8 mouse cellular contexts compared by ENCODE assay signal in the genomic region with DNA sequence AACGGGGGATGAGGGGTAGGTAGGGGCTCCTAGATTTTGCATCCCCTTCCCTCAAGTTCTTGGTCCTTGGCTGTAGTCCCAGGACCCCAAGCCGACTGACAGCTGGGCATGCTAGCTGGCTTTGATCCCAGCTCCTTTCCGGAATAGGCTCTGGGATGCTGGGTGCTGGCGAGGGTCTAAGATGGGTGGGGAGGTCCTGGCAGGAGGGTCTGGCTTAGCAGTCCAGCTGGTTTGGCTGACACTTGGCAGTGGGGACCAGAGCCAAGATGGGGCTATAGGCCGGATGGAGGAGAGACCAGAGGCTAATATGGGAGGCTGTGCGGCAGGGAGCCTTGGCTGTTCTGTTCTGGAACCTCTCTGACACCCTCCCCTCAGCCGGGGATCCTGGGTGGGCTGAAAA. TPM values are rescaled to one million over a fixed set of nuclear protein-coding genes. Genes with fewer than 3 reads are reported as not detected.
DNase-seq lines count a peak whose midpoint lies in the region; ATAC-seq and TF ChIP-seq lines count a peak whose summit lies in the region.
"Had no signal": no experiment of that assay in that cellular context is flagged by ENCODE, and none has a peak within 500 bp of the region (broad histone marks: within the 10 kb centered on the region; RNA-seq: fewer than 3 reads in every experiment).

No protein-coding gene starts in this region.

- TF ChIP-seq CTCF in liver, postnatal 0 days (IDR thresholded peaks at IDR 0.05; ENCODE audit: low read depth): no peak

- 60% methylated on average over 7 of the region's 7 CpGs for WGBS in liver, embryonic 15.5 days (ENCODE audit: insufficient replicate concordance)
- WGBS in liver, postnatal 0 days (ENCODE audit: insufficient replicate concordance): 76% methylated on average over 7 of the region's 7 CpGs
- 67% methylated on average over 7 of the region's 7 CpGs for WGBS in forebrain, embryonic 10.5 days
- WGBS in intestine, embryonic 14.5 days: 57% methylated on average over 7 of the region's 7 CpGs
- 61% methylated on average over 7 of the region's 7 CpGs for WGBS in neural tube, embryonic 13.5 days

- no peak for DNase-seq in liver, postnatal 0 days
- DNase-seq in forebrain, embryonic 10.5 days (ENCODE audit: extremely low spot score, low spot score): no peak
- no peak for DNase-seq in intestine, embryonic 14.5 days (ENCODE audit: low spot score)
- no peak for DNase-seq in frontal cortex, postnatal 25 days (ENCODE audit: low spot score in 2 of 2)

- no peak overlapping the region; the same call in 1 of the 2 replicates for H3K27ac ChIP-seq in liver, embryonic 15.5 days (replicated peaks)
- H3K27ac ChIP-seq in liver, postnatal 0 days (ENCODE audit: low read depth): no peak overlapping the region
- H3K27ac ChIP-seq in forebrain, embryonic 10.5 days: peak overlapping the region; percentile 52
- H3K27ac ChIP-seq in intestine, embryonic 14.5 days (ENCODE audit: low read depth): no peak overlapping the region
- peak overlapping the region; percentile 46; the same call in 1 of the 2 replicates for H3K27ac ChIP-seq in neural tube, embryonic 13.5 days (replicated peaks)

- no peak for TF ChIP-seq EP300 in liver, postnatal 0 days (IDR thresholded peaks at IDR 0.05; ENCODE audit: low read depth)

- peaks cover 81% of the 10 kb centered on the region for H3K4me1 ChIP-seq in liver, embryonic 15.5 days (replicated peaks)
- peaks cover 41% of the 10 kb centered on the region for H3K4me1 ChIP-seq in liver, postnatal 0 days (ENCODE audit: insufficient read depth)
- peaks cover 55% of the 10 kb centered on the region for H3K4me1 ChIP-seq in forebrain, embryonic 10.5 days
- H3K4me1 ChIP-seq in intestine, embryonic 14.5 days (replicated peaks; ENCODE audit: control insufficient read depth, insufficient read depth, low read length): peaks cover 37% of the 10 kb centered on the region
- H3K4me1 ChIP-seq in neural tube, embryonic 13.5 days (replicated peaks): peaks cover 54% of the 10 kb centered on the region

- H3K9ac ChIP-seq in liver, embryonic 15.5 days: no peak overlapping the region
- H3K9ac ChIP-seq in liver, postnatal 0 days (replicated peaks): no peak overlapping the region
- H3K9ac ChIP-seq in intestine, embryonic 14.5 days (ENCODE audit: low read length): no peak overlapping the region
- 0 out of 2 replicates have a peak overlapping the region, but pooled peaks have one; percentile 47 for H3K9ac ChIP-seq in neural tube, embryonic 13.5 days

- ATAC-seq in liver, embryonic 15.5 days (ENCODE audit: insufficient read depth): no peak
- ATAC-seq in liver, postnatal 0 days: no peak
- ATAC-seq in intestine, embryonic 14.5 days (replicated peaks; ENCODE audit: low FRiP score, low TSS enrichment, low read depth): no peak
- ATAC-seq in neural tube, embryonic 13.5 days (ENCODE audit: low read depth): no peak; the same call in 1 of the 2 replicates
- ATAC-seq in CD4-positive, CD25-positive, alpha-beta regulatory T cell, adult 4 months: no peak

- H3K27me3 ChIP-seq in liver, embryonic 15.5 days: peaks cover 21% of the 10 kb centered on the region; the same call in 1 of the 2 replicates
- H3K27me3 ChIP-seq in liver, postnatal 0 days (ENCODE audit: insufficient read depth, low read length): peaks cover 6% of the 10 kb centered on the region; the same call in 1 of the 2 replicates
- peaks cover 19% of the 10 kb centered on the region for H3K27me3 ChIP-seq in forebrain, embryonic 10.5 days (ENCODE audit: poor library complexity, severe bottlenecking)
- H3K27me3 ChIP-seq in intestine, embryonic 14.5 days (replicated peaks; ENCODE audit: control insufficient read depth, insufficient read depth, low read length): no peaks in the 10 kb centered on the region
- no peaks in the 10 kb centered on the region for H3K27me3 ChIP-seq in neural tube, embryonic 13.5 days

- no peaks in the 10 kb centered on the region for H3K36me3 ChIP-seq in liver, embryonic 15.5 days (replicated peaks)
- no peaks in the 10 kb centered on the region for H3K36me3 ChIP-seq in liver, postnatal 0 days (replicated peaks; ENCODE audit: insufficient read depth, low read length)
- no peaks in the 10 kb centered on the region for H3K36me3 ChIP-seq in forebrain, embryonic 10.5 days (replicated peaks)
- no peaks in the 10 kb centered on the region for H3K36me3 ChIP-seq in intestine, embryonic 14.5 days (ENCODE audit: control insufficient read depth, insufficient read depth, low read length)
- no peaks in the 10 kb centered on the region for H3K36me3 ChIP-seq in neural tube, embryonic 13.5 days

- no peak overlapping the region for H3K4me3 ChIP-seq in liver, embryonic 15.5 days (replicated peaks)
- H3K4me3 ChIP-seq in liver, postnatal 0 days (ENCODE audit: low read depth, low read length): no peak overlapping the region
- H3K4me3 ChIP-seq in forebrain, embryonic 10.5 days: peak overlapping the region; percentile 73; the same call in 1 of the 2 replicates
- no peak overlapping the region for H3K4me3 ChIP-seq in intestine, embryonic 14.5 days (ENCODE audit: low read depth, low read length)
- no peak overlapping the region for H3K4me3 ChIP-seq in neural tube, embryonic 13.5 days

- H3K9me3 ChIP-seq in liver, embryonic 15.5 days (replicated peaks): no peaks in the 10 kb centered on the region
- no peaks in the 10 kb centered on the region for H3K9me3 ChIP-seq in liver, postnatal 0 days (ENCODE audit: low read length)
- H3K9me3 ChIP-seq in forebrain, embryonic 10.5 days: no peaks in the 10 kb centered on the region
- H3K9me3 ChIP-seq in intestine, embryonic 14.5 days (ENCODE audit: control insufficient read depth, low read length): no peaks in the 10 kb centered on the region
- no peaks in the 10 kb centered on the region for H3K9me3 ChIP-seq in neural tube, embryonic 13.5 days

- peak overlapping the region; percentile 98 for H3K4me2 ChIP-seq in liver, embryonic 15.5 days
- H3K4me2 ChIP-seq in liver, postnatal 0 days (ENCODE audit: low read depth, low read length): no peak overlapping the region
- H3K4me2 ChIP-seq in intestine, embryonic 14.5 days (ENCODE audit: low read length): peak overlapping the region; percentile 90; the same call in 1 of the 2 replicates
- H3K4me2 ChIP-seq in neural tube, embryonic 13.5 days: peak overlapping the region; percentile 96

RNA-seq across cellular contexts. Expression of a gene that starts 5.1 kb away (rescaled TPM):
- 4.8 and 5.7 TPM in 2 replicates for polyA plus RNA-seq in liver, embryonic 15.5 days (2015; fragmentation: Nextera tagmentation; extraction: Ambion mirVana)
- polyA plus RNA-seq in liver, postnatal 0 days (2015; fragmentation: Nextera tagmentation; extraction: Ambion mirVana): 4.6 and 5.2 TPM in 2 replicates
- polyA plus RNA-seq in forebrain, embryonic 10.5 days (2016; fragmentation: Nextera tagmentation; extraction: Ambion mirVana): 10.2 and 13.1 TPM in 2 replicates
- 6.4 and 6.8 TPM in 2 replicates for polyA plus RNA-seq in intestine, embryonic 14.5 days (2014; fragmentation: Nextera tagmentation; extraction: Ambion mirVana)
- polyA plus RNA-seq in neural tube, embryonic 13.5 days (2015; fragmentation: Nextera tagmentation; extraction: Ambion mirVana): 4.4 and 4.8 TPM in 2 replicates
- polyA plus RNA-seq in CD4-positive, CD25-positive, alpha-beta regulatory T cell, adult 4 months (2017; shearing (Covaris generic)): 100 to 1,000 TPM in 1 of 2 experiments, 10 to 100 TPM in 1; 95.9 to 158 TPM

RNA-seq across cellular contexts. Expression of a gene that starts 46.0 kb away (rescaled TPM):
- polyA plus RNA-seq in liver, embryonic 15.5 days (2015; fragmentation: Nextera tagmentation; extraction: Ambion mirVana): not detected in 2 replicates
- polyA plus RNA-seq in liver, postnatal 0 days (2015; fragmentation: Nextera tagmentation; extraction: Ambion mirVana): not detected in 2 replicates
- not detected in 2 replicates for polyA plus RNA-seq in forebrain, embryonic 10.5 days (2016; fragmentation: Nextera tagmentation; extraction: Ambion mirVana)
- polyA plus RNA-seq in intestine, embryonic 14.5 days (2014; fragmentation: Nextera tagmentation; extraction: Ambion mirVana): not detected in 2 replicates
- polyA plus RNA-seq in neural tube, embryonic 13.5 days (2015; fragmentation: Nextera tagmentation; extraction: Ambion mirVana): not detected in 2 replicates
- polyA plus RNA-seq in CD4-positive, CD25-positive, alpha-beta regulatory T cell, adult 4 months (2017; shearing (Covaris generic)): under 1 TPM in 1 of 2 experiments, not detected in 1; 0.43 TPM
- polyA plus RNA-seq: small intestine, adult 2 months had no signal

RNA-seq across cellular contexts. Expression of a gene that starts 52.3 kb away (rescaled TPM):
- not detected in 2 replicates for polyA plus RNA-seq in liver, embryonic 15.5 days (2015; fragmentation: Nextera tagmentation; extraction: Ambion mirVana)
- not detected in 2 replicates for polyA plus RNA-seq in liver, postnatal 0 days (2015; fragmentation: Nextera tagmentation; extraction: Ambion mirVana)
- not detected in 2 replicates for polyA plus RNA-seq in forebrain, embryonic 10.5 days (2016; fragmentation: Nextera tagmentation; extraction: Ambion mirVana)
- polyA plus RNA-seq in intestine, embryonic 14.5 days (2014; fragmentation: Nextera tagmentation; extraction: Ambion mirVana): not detected in 2 replicates
- polyA plus RNA-seq in neural tube, embryonic 13.5 days (2015; fragmentation: Nextera tagmentation; extraction: Ambion mirVana): not detected in 2 replicates
- polyA plus RNA-seq in CD4-positive, CD25-positive, alpha-beta regulatory T cell, adult 4 months (2017; shearing (Covaris generic)): 1 to 10 TPM in 1 of 2 experiments, under 1 TPM in 1; 0.79 to 1.2 TPM
- polyA plus RNA-seq: small intestine, adult 2 months had no signal

Comparison
In these comparisons a context has a peak if more than half of its experiments do, and no peak if none do; other contexts are left out.
1. H3K27ac ChIP-seq: peak in forebrain, embryonic 10.5 days (single experiment) and neural tube, embryonic 13.5 days (single experiment); none in liver, embryonic 15.5 days (single experiment), liver, postnatal 0 days (single experiment) and intestine, embryonic 14.5 days (single experiment).